Mouse (Mus musculus): ENCODE data around the gene Olfr175-ps1. TPM values are rescaled to one million over a fixed set of nuclear protein-coding genes. Genes with fewer than 3 reads are reported as not detected.

Gene Olfr175-ps1
- not detected in 2 replicates for polyA plus RNA-seq (2015; fragmentation: Nextera tagmentation; extraction: Ambion mirVana)

DNA sequence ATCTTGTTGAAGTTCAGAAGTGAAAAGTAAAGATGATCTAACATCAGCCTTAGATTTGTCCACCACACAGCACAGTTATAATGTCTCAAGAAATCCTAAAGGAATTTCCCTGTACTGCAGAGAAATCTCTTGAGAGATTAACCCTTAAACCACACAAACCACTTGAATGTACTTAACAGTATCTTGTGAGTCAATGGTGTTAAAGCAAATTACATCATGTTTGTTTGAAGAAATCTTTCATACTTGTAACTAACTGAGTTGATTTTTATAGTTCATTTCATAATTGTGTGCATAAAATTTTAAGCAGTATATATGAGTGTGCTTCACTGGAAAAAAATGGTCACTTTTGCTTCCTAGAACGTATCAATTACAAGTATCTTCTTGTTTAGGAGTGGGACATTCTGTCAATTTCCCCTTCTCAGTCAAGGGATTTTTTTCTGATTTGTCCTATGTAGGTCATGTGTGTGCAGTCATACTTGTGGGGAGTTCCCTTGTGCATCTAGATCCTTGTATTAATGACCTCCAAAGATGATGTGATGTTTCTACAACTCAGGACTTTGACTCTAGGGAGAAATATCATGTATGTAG lies at the start of gene Olfr175-ps1:
Gene Olfr175-ps1, minus strand, starts transcription at position 51 of the 588 bp plus-strand sequence.
- H3K27me3 ChIP-seq (ENCODE audit: insufficient read depth, low read length), result no peaks in the 10 kb centered on the region
- ATAC-seq (ENCODE audit: low FRiP score, low TSS enrichment), result no peak

DNA sequence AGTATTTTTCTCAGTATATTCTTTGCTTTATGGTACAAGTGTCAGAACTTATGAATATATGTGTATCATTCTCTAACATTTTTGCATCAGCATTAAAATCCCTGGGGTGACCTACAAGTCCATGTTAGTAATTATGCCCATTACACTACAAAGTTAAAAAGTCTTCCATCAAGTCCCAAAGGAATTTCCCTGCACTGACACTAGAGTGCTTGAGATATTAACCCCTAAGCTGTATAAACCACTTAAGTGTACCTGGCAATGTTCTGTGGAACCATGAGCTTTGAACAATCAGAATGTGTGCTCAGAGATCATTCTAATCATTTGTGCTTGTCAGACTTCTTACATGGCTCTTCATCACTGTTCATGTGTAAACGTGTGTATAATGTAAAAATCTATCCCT lies 48.1 kb upstream of the Olfr175-ps1 start, which contains the start of gene Olfr177:
Gene Olfr177, minus strand, starts transcription at position 101 of the 400 bp plus-strand sequence.
- Histone ChIP-seq H3K27ac (ENCODE audit: low read length) (no peak within 1 kb of the TSS), H3K27me3 (ENCODE audit: insufficient read depth, low read length) (no peaks in the 10 kb centered on the region), H3K9me3 (ENCODE audit: low read length) (no peaks in the 10 kb centered on the region), H3K36me3 (ENCODE audit: insufficient read depth, low read length) (no peaks in the 10 kb centered on the region), H3K4me2 (replicated peaks; ENCODE audit: low read depth, low read length) (no peak within 1 kb of the TSS), H3K4me1 (ENCODE audit: insufficient read depth, low read length) (no peaks in the 10 kb centered on the region), H3K9ac (replicated peaks; ENCODE audit: low read length) (no peak within 1 kb of the TSS), H3K4me3 (ENCODE audit: low read length) (no peak within 1 kb of the TSS)
- WGBS, result 56% methylated on average over 1 of the region's 1 CpGs
- ATAC-seq (ENCODE audit: low FRiP score, low TSS enrichment), result no peak

More for the DNA sequence above, at the start of gene Olfr175-ps1:
- no peaks in the 10 kb centered on the region for H3K4me1 ChIP-seq (ENCODE audit: insufficient read depth, low read length)
- no peaks in the 10 kb centered on the region for H3K9me3 ChIP-seq (ENCODE audit: low read length)
- no peak within 1 kb of the TSS for H3K4me2 ChIP-seq (replicated peaks; ENCODE audit: low read depth, low read length)
- no peaks in the 10 kb centered on the region for H3K36me3 ChIP-seq (ENCODE audit: insufficient read depth, low read length)
- H3K4me3 ChIP-seq (ENCODE audit: low read length), result no peak within 1 kb of the TSS
- no peak within 1 kb of the TSS for H3K9ac ChIP-seq (replicated peaks; ENCODE audit: low read length)
- H3K27ac ChIP-seq (ENCODE audit: low read length), result no peak within 1 kb of the TSS
- WGBS, result 85% methylated on average over 1 of the region's 1 CpGs

DNA sequence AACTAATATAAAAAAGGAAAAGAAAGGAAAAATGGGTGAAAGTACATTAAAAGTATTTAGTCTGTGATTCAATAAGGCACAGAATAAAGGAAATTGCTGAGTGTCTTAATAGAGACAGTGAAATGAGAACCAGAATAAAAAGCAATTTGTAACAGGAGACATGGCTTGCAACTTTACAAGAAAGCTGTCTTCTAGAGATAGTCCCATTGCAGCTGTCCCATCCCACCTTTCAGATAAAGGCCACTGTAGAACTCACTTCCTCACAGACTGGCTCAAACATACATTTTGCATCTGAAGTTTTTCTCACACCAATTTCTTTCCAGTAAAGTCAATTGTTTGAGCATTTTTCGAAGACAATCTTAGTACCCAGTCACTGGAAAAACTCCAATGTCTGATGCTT lies 34.9 kb upstream of the Olfr175-ps1 start:
- no peaks in the 10 kb centered on the region for H3K4me1 ChIP-seq (ENCODE audit: insufficient read depth, low read length)
- H3K27ac ChIP-seq (ENCODE audit: low read length), result no peak overlapping the region
- no peak overlapping the region for H3K4me3 ChIP-seq (ENCODE audit: low read length)
- H3K27me3 ChIP-seq (ENCODE audit: insufficient read depth, low read length), result no peaks in the 10 kb centered on the region
- ATAC-seq (ENCODE audit: low FRiP score, low TSS enrichment), result no peak
- no peak overlapping the region for H3K9ac ChIP-seq (replicated peaks; ENCODE audit: low read length)
- no peaks in the 10 kb centered on the region for H3K9me3 ChIP-seq (ENCODE audit: low read length)
- WGBS, result 85% methylated on average over 1 of the region's 1 CpGs
- no peaks in the 10 kb centered on the region for H3K36me3 ChIP-seq (ENCODE audit: insufficient read depth, low read length)
- H3K4me2 ChIP-seq (replicated peaks; ENCODE audit: low read depth, low read length), result no peak overlapping the region

DNA sequence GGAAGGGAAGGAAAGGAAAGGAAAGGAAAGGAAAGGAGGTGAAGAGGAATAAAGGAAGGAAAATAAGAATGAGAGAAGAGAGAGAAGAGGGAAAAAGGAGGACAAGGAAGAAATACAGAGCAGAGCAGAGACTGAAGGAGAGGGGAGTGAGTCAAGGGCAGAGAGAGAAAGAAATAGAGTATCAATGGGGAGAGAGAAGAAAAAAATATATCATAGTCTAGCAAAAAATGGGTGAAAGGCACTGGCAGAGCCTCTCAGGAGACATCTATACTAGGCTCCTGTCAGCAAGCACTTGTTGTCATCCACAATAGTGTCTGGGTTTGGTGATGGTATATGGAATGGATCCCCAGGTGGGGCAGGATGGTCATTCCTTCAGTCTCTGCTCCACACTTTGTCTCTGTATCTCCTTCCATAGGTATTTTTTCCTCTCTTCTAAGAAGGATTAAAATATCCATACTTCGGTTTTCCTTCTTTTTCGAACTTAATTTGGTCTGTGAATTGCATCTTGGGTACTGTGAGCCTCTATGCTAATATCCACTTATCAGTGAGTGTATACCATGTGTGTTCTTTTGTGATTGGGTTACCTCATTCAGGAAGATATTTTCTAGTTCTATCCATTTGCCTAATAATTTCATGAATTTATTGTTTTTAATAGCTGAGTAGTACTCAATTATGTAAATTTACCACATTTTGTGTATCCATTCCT lies 33.6 kb upstream of the Olfr175-ps1 start:
- Histone ChIP-seq H3K9me3 (ENCODE audit: low read length) (no peaks in the 10 kb centered on the region), H3K4me2 (replicated peaks; ENCODE audit: low read depth, low read length) (no peak overlapping the region), H3K27me3 (ENCODE audit: insufficient read depth, low read length) (no peaks in the 10 kb centered on the region), H3K9ac (replicated peaks; ENCODE audit: low read length) (no peak overlapping the region), H3K4me3 (ENCODE audit: low read length) (no peak overlapping the region), H3K27ac (ENCODE audit: low read length) (no peak overlapping the region), H3K4me1 (ENCODE audit: insufficient read depth, low read length) (no peaks in the 10 kb centered on the region), H3K36me3 (ENCODE audit: insufficient read depth, low read length) (no peaks in the 10 kb centered on the region)
- no peak for ATAC-seq (ENCODE audit: low FRiP score, low TSS enrichment)
- 80% methylated on average over 2 of the region's 2 CpGs for WGBS

DNA sequence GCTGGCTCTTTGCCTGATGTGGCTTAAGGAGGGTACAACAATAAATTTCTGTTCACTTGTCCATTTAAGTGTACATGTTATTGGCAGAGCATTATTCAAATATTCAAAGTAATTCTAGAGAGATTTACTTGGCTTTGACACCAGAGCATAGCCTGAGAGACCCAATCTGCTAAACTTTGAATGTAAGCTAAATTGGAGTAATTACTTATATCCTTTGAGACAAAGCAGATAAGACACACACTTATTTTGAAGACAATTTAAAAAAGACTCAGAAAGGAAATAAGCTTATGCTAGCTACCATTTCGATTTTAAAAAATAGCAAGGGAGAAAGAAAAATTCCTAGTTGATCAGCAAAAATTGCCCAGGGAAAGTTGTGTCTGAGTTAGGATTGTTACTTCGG lies 26.4 kb downstream of the Olfr175-ps1 start, which contains the start of gene Olfr173:
Gene Olfr173, minus strand, starts transcription at position 101 of the 400 bp plus-strand sequence.
- Histone ChIP-seq H3K4me3 (ENCODE audit: low read length) (no peak within 1 kb of the TSS), H3K36me3 (ENCODE audit: insufficient read depth, low read length) (no peaks in the 10 kb centered on the region), H3K9me3 (ENCODE audit: low read length) (no peaks in the 10 kb centered on the region), H3K27me3 (ENCODE audit: insufficient read depth, low read length) (no peaks in the 10 kb centered on the region), H3K4me2 (replicated peaks; ENCODE audit: low read depth, low read length) (no peak within 1 kb of the TSS), H3K4me1 (ENCODE audit: insufficient read depth, low read length) (no peaks in the 10 kb centered on the region), H3K27ac (ENCODE audit: low read length) (no peak within 1 kb of the TSS), H3K9ac (replicated peaks; ENCODE audit: low read length) (no peak within 1 kb of the TSS)
- ATAC-seq (ENCODE audit: low FRiP score, low TSS enrichment), result no peak
- 72% methylated on average over 2 of the region's 2 CpGs for WGBS

Other genes starting within 250 kb of the Olfr175-ps1 start
- not detected in 2 replicates for gene Gm813, start 209.8 kb downstream of the Olfr175-ps1 start, polyA plus RNA-seq (2015; fragmentation: Nextera tagmentation; extraction: Ambion mirVana)
- gene E330017A01Rik, start 188.0 kb downstream of the Olfr175-ps1 start, polyA plus RNA-seq (2015; fragmentation: Nextera tagmentation; extraction: Ambion mirVana), result not detected in 2 replicates
- 34.5 and 42.7 TPM in 2 replicates for gene Cpox, start 156.5 kb downstream of the Olfr175-ps1 start, polyA plus RNA-seq (2015; fragmentation: Nextera tagmentation; extraction: Ambion mirVana)
- gene Gpr15, start 107.7 kb downstream of the Olfr175-ps1 start, polyA plus RNA-seq (2015; fragmentation: Nextera tagmentation; extraction: Ambion mirVana), result not detected in 2 replicates
- gene Cldnd1, start 98.9 kb downstream of the Olfr175-ps1 start, polyA plus RNA-seq (2015; fragmentation: Nextera tagmentation; extraction: Ambion mirVana), result 124 TPM in 2 replicates
- gene Olfr172, start 63.6 kb downstream of the Olfr175-ps1 start, polyA plus RNA-seq (2015; fragmentation: Nextera tagmentation; extraction: Ambion mirVana), result not detected in 2 replicates
- gene Olfr173, start 26.5 kb downstream of the Olfr175-ps1 start, polyA plus RNA-seq (2015; fragmentation: Nextera tagmentation; extraction: Ambion mirVana), result not detected in 2 replicates
- not detected in 2 replicates for gene Olfr177, start 48.0 kb upstream of the Olfr175-ps1 start, polyA plus RNA-seq (2015; fragmentation: Nextera tagmentation; extraction: Ambion mirVana)
- gene Olfr178, start 65.3 kb upstream of the Olfr175-ps1 start, polyA plus RNA-seq (2015; fragmentation: Nextera tagmentation; extraction: Ambion mirVana), result not detected in 2 replicates
- not detected in 2 replicates for gene Olfr181, start 102.0 kb upstream of the Olfr175-ps1 start, polyA plus RNA-seq (2015; fragmentation: Nextera tagmentation; extraction: Ambion mirVana)
- not detected in 2 replicates for gene Olfr180, start 102.6 kb upstream of the Olfr175-ps1 start, polyA plus RNA-seq (2015; fragmentation: Nextera tagmentation; extraction: Ambion mirVana)
- gene Olfr183, start 168.6 kb upstream of the Olfr175-ps1 start, polyA plus RNA-seq (2015; fragmentation: Nextera tagmentation; extraction: Ambion mirVana), result not detected in 2 replicates
- not detected in 2 replicates for gene Olfr186, start 203.5 kb upstream of the Olfr175-ps1 start, polyA plus RNA-seq (2015; fragmentation: Nextera tagmentation; extraction: Ambion mirVana)
- gene Olfr187, start 213.0 kb upstream of the Olfr175-ps1 start, polyA plus RNA-seq (2015; fragmentation: Nextera tagmentation; extraction: Ambion mirVana), result not detected in 2 replicates

Measured in kidney, embryonic 16.5 days (tissue).